Mouse (Mus musculus): Measurements from ENCODE around the gene Amhr2. TPM values are rescaled to one million over a fixed set of nuclear protein-coding genes. Genes with fewer than 3 reads are reported as not detected.
A peak's percentile ranks its signal among the peaks of the same experiment; 100 is the strongest.

Gene Amhr2
- polyA plus RNA-seq, 1 experiment: not detected

DNA sequence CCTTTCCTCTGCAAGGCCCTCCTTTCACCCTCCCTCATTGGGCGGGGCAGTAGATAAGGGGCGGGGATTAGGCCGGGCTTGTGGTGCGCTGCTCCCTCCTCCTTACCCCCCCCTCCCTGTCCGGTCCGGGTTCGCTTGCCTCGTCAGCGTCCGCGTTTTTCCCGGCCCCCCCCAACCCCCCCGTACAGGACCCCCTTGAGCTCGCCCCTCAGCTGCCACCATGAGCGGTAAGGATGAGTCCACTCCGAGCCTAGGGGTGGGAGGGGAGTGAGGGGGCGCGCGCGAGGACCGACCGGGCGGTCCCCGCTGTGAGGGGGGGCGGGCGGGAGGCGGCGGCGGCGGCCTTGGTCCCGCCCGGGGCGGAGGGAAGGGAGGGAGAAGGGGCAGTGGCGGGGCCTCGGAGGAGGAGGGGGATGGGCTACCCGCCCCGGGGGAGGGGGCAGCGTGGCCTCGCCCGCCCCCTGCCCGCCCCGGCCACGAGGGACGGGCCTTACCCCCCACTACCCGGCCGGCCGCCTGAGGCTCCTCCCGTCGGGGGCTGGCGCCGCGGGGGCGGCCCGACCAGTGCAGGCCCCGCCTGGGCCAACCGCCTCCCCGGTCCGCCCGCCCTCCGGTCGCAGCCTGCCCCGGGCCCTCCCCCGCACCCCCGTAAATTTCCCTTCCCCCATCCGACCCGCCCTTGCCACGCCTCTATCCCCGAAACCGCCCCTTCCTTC, 38.8 kb upstream of the Amhr2 start:
- peak overlapping the region; percentile 41 for H3K4me3 ChIP-seq (ENCODE audit: insufficient read depth, low read length)
- peak overlapping the region; percentile 35; the same call in 1 of the 2 replicates for H3K27ac ChIP-seq (ENCODE audit: insufficient read depth, low read depth, low read length)
- TF ChIP-seq CTCF (IDR thresholded peaks at IDR 0.05; ENCODE audit: low read depth, low read length): no peak
- TF ChIP-seq POLR2A (IDR thresholded peaks at IDR 0.05; ENCODE audit: borderline replicate concordance, low read depth, low read length): no peak
- peaks cover 27% of the 10 kb centered on the region for H3K4me1 ChIP-seq (ENCODE audit: control insufficient read depth, insufficient read depth, low read length)

- TF ChIP-seq POLR2A (IDR thresholded peaks at IDR 0.05; ENCODE audit: borderline replicate concordance, low read depth, low read length) (no peak), CTCF (IDR thresholded peaks at IDR 0.05; ENCODE audit: low read depth, low read length) (no peak)
- H3K27ac ChIP-seq (ENCODE audit: insufficient read depth, low read depth, low read length): 0 out of 2 replicates have a peak overlapping the region, but pooled peaks have one; percentile 12
- peaks cover 32% of the 10 kb centered on the region for H3K4me1 ChIP-seq (ENCODE audit: control insufficient read depth, insufficient read depth, low read length)
- H3K4me3 ChIP-seq (ENCODE audit: insufficient read depth, low read length): peak overlapping the region; percentile 41
These were observed 38.1 kb upstream of the Amhr2 start for GRCm38 (mm10) chr15:102406912-102407580.

- H3K4me1 ChIP-seq (ENCODE audit: control insufficient read depth, insufficient read depth, low read length): peaks cover 37% of the 10 kb centered on the region
- H3K4me3 ChIP-seq (ENCODE audit: insufficient read depth, low read length): no peak overlapping the region
- H3K27ac ChIP-seq (ENCODE audit: insufficient read depth, low read depth, low read length): no peak overlapping the region
- TF ChIP-seq CTCF (IDR thresholded peaks at IDR 0.05; ENCODE audit: low read depth, low read length): no peak
- no peak for TF ChIP-seq POLR2A (IDR thresholded peaks at IDR 0.05; ENCODE audit: borderline replicate concordance, low read depth, low read length)
These were observed 37.2 kb upstream of the Amhr2 start for GRCm38 (mm10) chr15:102407681-102408557.

- no peak for TF ChIP-seq POLR2A (IDR thresholded peaks at IDR 0.05; ENCODE audit: borderline replicate concordance, low read depth, low read length)
- no peak for TF ChIP-seq CTCF (IDR thresholded peaks at IDR 0.05; ENCODE audit: low read depth, low read length)
- H3K4me3 ChIP-seq (ENCODE audit: insufficient read depth, low read length): no peak overlapping the region
- H3K4me1 ChIP-seq (ENCODE audit: control insufficient read depth, insufficient read depth, low read length): peaks cover 42% of the 10 kb centered on the region
- H3K27ac ChIP-seq (ENCODE audit: insufficient read depth, low read depth, low read length): no peak overlapping the region
These were observed 36.5 kb upstream of the Amhr2 start for GRCm38 (mm10) chr15:102408558-102409130.

DNA sequence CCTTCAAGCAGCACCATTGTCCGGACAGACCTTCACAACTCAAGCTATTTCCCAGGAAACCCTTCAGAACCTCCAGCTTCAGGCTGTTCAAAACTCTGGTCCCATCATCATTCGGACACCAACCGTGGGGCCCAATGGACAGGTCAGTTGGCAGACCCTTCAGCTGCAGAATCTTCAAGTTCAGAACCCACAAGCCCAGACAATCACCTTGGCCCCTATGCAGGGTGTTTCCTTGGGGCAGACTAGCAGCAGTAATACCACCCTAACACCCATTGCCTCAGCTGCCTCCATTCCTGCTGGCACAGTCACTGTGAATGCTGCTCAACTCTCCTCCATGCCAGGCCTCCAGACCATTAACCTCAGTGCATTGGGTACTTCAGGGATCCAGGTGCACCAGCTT, 35.9 kb upstream of the Amhr2 start:
- H3K4me1 ChIP-seq (ENCODE audit: control insufficient read depth, insufficient read depth, low read length): peaks cover 45% of the 10 kb centered on the region
- H3K4me3 ChIP-seq (ENCODE audit: insufficient read depth, low read length): no peak overlapping the region
- H3K27ac ChIP-seq (ENCODE audit: insufficient read depth, low read depth, low read length): no peak overlapping the region
- no peak for TF ChIP-seq POLR2A (IDR thresholded peaks at IDR 0.05; ENCODE audit: borderline replicate concordance, low read depth, low read length)
- TF ChIP-seq CTCF (IDR thresholded peaks at IDR 0.05; ENCODE audit: low read depth, low read length): no peak

- Histone ChIP-seq H3K4me3 (ENCODE audit: insufficient read depth, low read length) (no peak overlapping the region), H3K4me1 (ENCODE audit: control insufficient read depth, insufficient read depth, low read length) (peaks cover 46% of the 10 kb centered on the region), H3K27ac (ENCODE audit: insufficient read depth, low read depth, low read length) (no peak overlapping the region)
- no peak for TF ChIP-seq POLR2A (IDR thresholded peaks at IDR 0.05; ENCODE audit: borderline replicate concordance, low read depth, low read length)
- TF ChIP-seq CTCF (IDR thresholded peaks at IDR 0.05; ENCODE audit: low read depth, low read length): no peak
These were observed 34.1 kb upstream of the Amhr2 start for GRCm38 (mm10) chr15:102411077-102411476.

DNA sequence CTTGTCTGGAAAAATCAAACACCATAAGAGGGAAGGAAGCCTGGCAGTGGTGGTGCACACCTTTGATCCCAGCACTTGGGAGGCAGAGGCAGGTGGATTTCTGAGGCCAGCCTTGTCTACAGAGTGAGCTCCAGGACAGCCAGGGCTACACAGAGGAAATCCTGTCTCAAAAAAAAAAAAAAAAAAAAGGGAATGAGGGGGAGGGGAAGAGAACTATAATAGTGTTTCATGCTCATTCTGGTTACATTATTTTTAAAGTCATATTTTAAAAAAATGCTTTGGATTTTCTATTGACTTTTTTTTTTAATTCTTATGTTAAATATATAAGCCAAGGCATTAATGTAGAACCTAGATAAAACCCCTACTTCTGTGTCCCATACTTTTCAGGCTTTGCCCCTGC, 31.5 kb upstream of the Amhr2 start:
- Histone ChIP-seq H3K4me3 (ENCODE audit: insufficient read depth, low read length) (no peak overlapping the region), H3K27ac (ENCODE audit: insufficient read depth, low read depth, low read length) (no peak overlapping the region), H3K4me1 (ENCODE audit: control insufficient read depth, insufficient read depth, low read length) (peaks cover 36% of the 10 kb centered on the region)
- TF ChIP-seq CTCF (IDR thresholded peaks at IDR 0.05; ENCODE audit: low read depth, low read length) (no peak), POLR2A (IDR thresholded peaks at IDR 0.05; ENCODE audit: borderline replicate concordance, low read depth, low read length) (no peak)

DNA sequence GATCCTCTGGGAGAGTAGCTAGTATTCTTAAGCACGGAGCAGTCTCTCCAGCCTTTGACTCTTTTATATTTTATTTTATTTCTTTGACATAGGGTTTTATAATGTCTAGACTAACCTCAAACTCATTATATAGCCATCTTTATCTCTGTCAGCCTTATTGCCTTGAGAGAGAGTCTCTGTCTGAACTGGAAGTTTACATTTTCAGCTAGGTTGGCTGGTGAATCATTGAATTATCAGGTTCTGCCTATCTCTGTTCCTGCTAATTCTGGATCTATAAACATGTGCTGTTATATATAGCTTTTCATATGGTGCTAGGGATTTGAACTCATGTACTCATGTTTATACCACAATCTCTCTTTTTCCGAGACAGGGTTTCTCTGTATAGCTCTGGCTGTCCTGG, 27.6 kb upstream of the Amhr2 start:
- Histone ChIP-seq H3K4me1 (ENCODE audit: control insufficient read depth, insufficient read depth, low read length) (peaks cover 11% of the 10 kb centered on the region), H3K4me3 (ENCODE audit: insufficient read depth, low read length) (no peak overlapping the region), H3K27ac (ENCODE audit: insufficient read depth, low read depth, low read length) (no peak overlapping the region)
- TF ChIP-seq CTCF (IDR thresholded peaks at IDR 0.05; ENCODE audit: low read depth, low read length) (no peak), POLR2A (IDR thresholded peaks at IDR 0.05; ENCODE audit: borderline replicate concordance, low read depth, low read length) (no peak)

DNA sequence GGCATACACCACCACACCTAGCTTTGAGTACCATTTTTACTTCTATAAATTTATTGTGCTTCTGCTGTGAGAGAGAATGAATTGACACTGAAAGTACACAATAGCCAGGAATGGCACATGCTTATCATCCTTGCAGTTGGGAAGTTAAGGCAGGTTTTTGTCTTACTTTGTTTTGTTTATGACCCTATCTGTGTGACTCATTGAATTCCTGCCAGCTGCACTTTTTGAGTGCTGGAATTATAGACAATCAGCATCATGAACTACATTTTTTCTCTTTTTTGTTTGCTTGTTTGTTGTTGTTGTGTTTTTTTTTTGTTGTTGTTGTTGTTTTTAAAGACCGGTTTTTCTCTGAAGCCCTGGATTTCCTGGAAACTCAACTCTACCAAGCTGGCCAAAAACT, 24.2 kb upstream of the Amhr2 start:
- Histone ChIP-seq H3K4me3 (ENCODE audit: insufficient read depth, low read length) (no peak overlapping the region), H3K4me1 (ENCODE audit: control insufficient read depth, insufficient read depth, low read length) (no peaks in the 10 kb centered on the region), H3K27ac (ENCODE audit: insufficient read depth, low read depth, low read length) (no peak overlapping the region)
- TF ChIP-seq CTCF (IDR thresholded peaks at IDR 0.05; ENCODE audit: low read depth, low read length) (no peak), POLR2A (IDR thresholded peaks at IDR 0.05; ENCODE audit: borderline replicate concordance, low read depth, low read length) (no peak)
